Mouse (Mus musculus) gastrocnemius, adult 8-10 months (tissue): ENCODE results near the gene Lmnb2. TPM values are rescaled to one million over a fixed set of nuclear protein-coding genes. Genes with fewer than 3 reads are reported as not detected.

Source experiments
- DNase-seq, 2 experiments: peaks; one replicate each; pipeline ENCODE4 v3.0.0; 2022; ENCODE audit warnings: low spot score in 2 of 2
- total RNA-seq, 4 experiments: library from RNA; stranded (reverse); gene quantifications; 2 replicates each; pipeline ENCODE4 v1.2.4; 2022

The Lmnb2 gene
- total RNA-seq, result 1 to 10 TPM; 2.1 to 4.0 (median 2.3) TPM

GRCm38 (mm10) chr10:80917779-80918434, at the start of gene Lmnb2:
Gene Lmnb2, minus strand, starts transcription at chr10:80918245.
- DNase-seq, result peak in 1 of 2 experiments; percentile 60

GRCm38 (mm10) chr10:80967101-80967656, 49.1 kb upstream of the Lmnb2 start:
- no peak for DNase-seq

- no peak for DNase-seq
Measured at GRCm38 (mm10) chr10:80966296-80966695, 48.3 kb upstream of the Lmnb2 start.

- no peak for DNase-seq
Measured at GRCm38 (mm10) chr10:80963031-80963975, 45.3 kb upstream of the Lmnb2 start.

- no peak for DNase-seq
Measured at GRCm38 (mm10) chr10:80962585-80962984, 44.5 kb upstream of the Lmnb2 start.

GRCm38 (mm10) chr10:80962051-80962472, 44.0 kb upstream of the Lmnb2 start:
- DNase-seq, result no peak

GRCm38 (mm10) chr10:80960551-80961508, 42.8 kb upstream of the Lmnb2 start:
- DNase-seq, result no peak

GRCm38 (mm10) chr10:80958979-80959637, 41.1 kb upstream of the Lmnb2 start:
- DNase-seq, result no peak

- DNase-seq, result no peak
Measured at GRCm38 (mm10) chr10:80957791-80958190, 39.7 kb upstream of the Lmnb2 start.

GRCm38 (mm10) chr10:80956901-80957300, 38.9 kb upstream of the Lmnb2 start:
- no peak for DNase-seq

GRCm38 (mm10) chr10:80956385-80956784, 38.3 kb upstream of the Lmnb2 start:
- no peak for DNase-seq

- DNase-seq, result no peak
Measured at GRCm38 (mm10) chr10:80955536-80955935, 37.5 kb upstream of the Lmnb2 start.

- peak; percentile 54 to 66 for DNase-seq
Measured at GRCm38 (mm10) chr10:80954843-80955242, 36.8 kb upstream of the Lmnb2 start.

- no peak for DNase-seq
Measured at GRCm38 (mm10) chr10:80954415-80954814, 36.4 kb upstream of the Lmnb2 start.

GRCm38 (mm10) chr10:80952449-80952848, 34.4 kb upstream of the Lmnb2 start:
- no peak for DNase-seq

- no peak for DNase-seq
Measured at GRCm38 (mm10) chr10:80951761-80952390, 33.8 kb upstream of the Lmnb2 start.

GRCm38 (mm10) chr10:80950314-80950713, 32.3 kb upstream of the Lmnb2 start:
- no peak for DNase-seq

GRCm38 (mm10) chr10:80949081-80949480, 31.0 kb upstream of the Lmnb2 start:
- DNase-seq, result no peak

- no peak for DNase-seq
Measured at GRCm38 (mm10) chr10:80948570-80948969, 30.5 kb upstream of the Lmnb2 start.

GRCm38 (mm10) chr10:80947802-80948201, 29.8 kb upstream of the Lmnb2 start:
- no peak for DNase-seq
